Mouse (Mus musculus) spleen, adult 2 months (tissue): ENCODE measurements around the gene Gbx1. TPM values are rescaled to one million over a fixed set of nuclear protein-coding genes. Genes with fewer than 3 reads are reported as not detected.
A peak's percentile ranks its signal among the peaks of the same experiment; 100 is the strongest.

ENCODE experiments used
- DNase-seq, 2 experiments: peaks; one replicate each; pipeline versions ENCODE4 v3.0.0 to v3.0.0-alpha.2; 2012 to 2021; ENCODE audit warnings: low spot score in 2 of 2, low read depth in 1 of 2
- H3K27ac ChIP-seq: fragments of 200-500 bp; 2 replicates; pipeline ENCODE4 v1.5.1; 2012; ENCODE audit warnings: low read length, inconsistent platforms; ENCODE audit not compliant: insufficient read depth
- H3K27me3 ChIP-seq: fragments of 200-500 bp; 2 replicates; pipeline ENCODE4 v1.6.1; 2012; ENCODE audit warnings: mild to moderate bottlenecking, moderate library complexity, low read length, inconsistent platforms; ENCODE audit not compliant: control insufficient read depth, insufficient read depth
- H3K36me3 ChIP-seq: fragments of 200-500 bp; 2 replicates; pipeline ENCODE4 v1.6.1; 2012; ENCODE audit warnings: mild to moderate bottlenecking, low read length, inconsistent platforms; ENCODE audit not compliant: control insufficient read depth, insufficient read depth
- H3K4me1 ChIP-seq: fragments of 200-500 bp; 2 replicates; pipeline ENCODE4 v1.6.1; 2011; ENCODE audit warnings: inconsistent platforms; ENCODE audit not compliant: control insufficient read depth, insufficient read depth, insufficient read length
- H3K4me3 ChIP-seq: fragments of 200-500 bp; 2 replicates; pipeline ENCODE4 v1.5.1; 2011; ENCODE audit warnings: mild to moderate bottlenecking, inconsistent platforms; ENCODE audit not compliant: insufficient read depth, insufficient read length; ENCODE audit errors: extremely low read depth
- CTCF ChIP-seq: fragments of 200-500 bp; IDR thresholded peaks from 2 replicates; pipeline ENCODE4 v1.5.1; 2011; ENCODE audit warnings: mild to moderate bottlenecking, inconsistent platforms; ENCODE audit not compliant: insufficient read depth, insufficient read length, insufficient replicate concordance; ENCODE audit errors: extremely low read depth
- POLR2A ChIP-seq: fragments of 200-500 bp; IDR thresholded peaks from 2 replicates; pipeline ENCODE4 v1.6.1; 2011; ENCODE audit warnings: low read depth, low read length, inconsistent platforms
- WGBS: fragments of 180-500 bp; shearing (Covaris S2); methylation state at CpG from one replicate; pipeline ENCODE4 v1.1.7; 2018; 5-methylcytosine and 5-hydroxymethylcytosine counted together
- polyA plus RNA-seq: library from polyadenylated mRNA; depleted of rRNA; stranded (reverse); fragments of >200 nt; gene quantifications from 2 replicates; pipeline ENCODE4 v1.2.3, GENCODE M21; 2012; rRNA removed

Gene Gbx1
- polyA plus RNA-seq, 1 experiment, result not detected

DNA sequence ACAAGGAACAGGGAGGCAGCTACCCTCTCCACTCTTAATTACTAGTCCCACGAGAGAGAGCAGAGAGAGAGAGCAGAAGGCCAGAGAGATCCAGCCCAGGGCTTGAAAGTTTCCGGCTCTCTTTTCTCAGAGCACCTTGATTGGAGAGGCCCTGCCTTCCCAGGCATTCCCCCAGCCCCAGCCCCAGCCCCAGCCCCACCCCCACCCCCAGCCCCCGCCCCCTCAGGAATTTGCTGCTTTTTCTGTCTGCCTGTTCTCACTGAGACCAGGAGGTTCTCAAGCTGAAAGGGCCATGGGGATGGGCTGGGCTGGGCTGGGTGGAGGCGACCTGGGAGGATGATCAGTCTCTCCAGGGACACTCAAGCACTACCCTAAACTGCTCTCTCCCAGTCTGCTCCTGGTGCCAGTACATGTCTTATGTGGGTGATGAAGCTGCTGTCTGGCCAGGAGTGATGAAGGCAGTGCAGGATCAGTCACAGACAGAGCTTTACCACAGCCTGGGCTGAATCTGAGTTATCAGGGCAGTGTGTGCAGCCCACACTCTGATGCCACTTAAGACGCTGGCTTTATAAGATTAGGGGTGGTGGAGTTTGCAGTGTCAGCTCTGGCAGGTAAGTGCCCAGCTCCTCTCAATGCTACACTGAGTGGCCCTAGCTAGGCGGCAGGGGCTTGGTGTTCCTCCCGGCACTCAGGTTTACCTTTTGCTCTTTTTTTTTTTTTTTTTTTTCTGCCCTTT is 54.0 kb downstream of the Gbx1 start:
- Histone ChIP-seq H3K27me3 (peaks cover 11% of the 10 kb centered on the region), H3K27ac (no peak overlapping the region), H3K4me1 (peaks cover 10% of the 10 kb centered on the region), H3K36me3 (peaks cover 7% of the 10 kb centered on the region), H3K4me3 (no peak overlapping the region)
- 84% methylated on average over 7 of the region's 7 CpGs for WGBS
- DNase-seq, result no peak
- TF ChIP-seq CTCF, result no peak
- no peak for TF ChIP-seq POLR2A

DNA sequence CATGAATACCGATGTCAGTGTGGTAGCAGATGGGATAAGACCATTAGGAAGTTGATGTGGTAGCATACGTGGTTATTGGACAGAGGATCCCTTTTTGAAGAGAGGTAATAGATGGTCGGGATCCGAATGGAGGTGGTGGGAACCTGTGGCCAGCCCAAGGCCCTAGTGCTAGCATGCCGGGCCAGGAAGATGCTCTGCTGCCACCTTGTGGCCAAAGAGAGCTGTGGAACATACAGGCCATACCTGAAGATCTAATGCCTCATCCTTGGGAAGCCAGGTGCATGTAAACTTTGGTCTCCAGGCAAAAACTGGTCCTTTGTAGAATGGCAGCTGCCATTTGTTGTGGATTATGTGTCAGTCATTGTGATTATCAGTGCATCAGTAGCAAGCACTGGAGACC is 56.4 kb downstream of the Gbx1 start:
- no peak overlapping the region for H3K27ac ChIP-seq
- no peak for TF ChIP-seq POLR2A
- peak; percentile 96 for TF ChIP-seq CTCF
- H3K4me1 ChIP-seq, result peaks cover 10% of the 10 kb centered on the region
- H3K36me3 ChIP-seq, result no peaks in the 10 kb centered on the region
- DNase-seq, result peak; percentile 44 to 78
- H3K27me3 ChIP-seq, result peaks cover 11% of the 10 kb centered on the region
- 26% methylated on average over 5 of the region's 5 CpGs for WGBS
- H3K4me3 ChIP-seq, result no peak overlapping the region

DNA sequence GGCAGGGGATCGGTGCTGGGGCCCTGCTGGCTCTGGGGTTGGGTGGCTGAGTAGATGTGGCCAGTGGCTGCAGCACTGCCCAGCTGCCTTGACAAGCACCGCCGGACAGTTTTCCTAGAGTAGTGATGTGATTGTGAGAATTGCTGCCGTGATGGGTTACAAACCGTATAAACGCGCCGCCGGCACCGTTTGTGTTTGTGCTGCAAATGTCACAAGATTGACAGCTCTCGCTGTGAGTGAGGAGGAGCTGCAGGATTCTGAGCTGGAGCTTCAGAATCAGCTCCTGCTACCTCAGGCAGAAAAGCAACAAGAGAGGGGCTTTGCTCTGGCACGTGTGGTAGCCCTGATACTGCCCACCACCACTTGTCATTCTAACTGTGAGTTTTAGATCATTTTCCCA is 60.2 kb downstream of the Gbx1 start:
- Histone ChIP-seq H3K36me3 (no peaks in the 10 kb centered on the region), H3K4me1 (no peaks in the 10 kb centered on the region), H3K27ac (no peak overlapping the region), H3K27me3 (no peaks in the 10 kb centered on the region), H3K4me3 (no peak overlapping the region)
- TF ChIP-seq POLR2A, result no peak
- no peak for TF ChIP-seq CTCF
- 92% methylated on average over 12 of the region's 12 CpGs for WGBS
- no peak for DNase-seq

DNA sequence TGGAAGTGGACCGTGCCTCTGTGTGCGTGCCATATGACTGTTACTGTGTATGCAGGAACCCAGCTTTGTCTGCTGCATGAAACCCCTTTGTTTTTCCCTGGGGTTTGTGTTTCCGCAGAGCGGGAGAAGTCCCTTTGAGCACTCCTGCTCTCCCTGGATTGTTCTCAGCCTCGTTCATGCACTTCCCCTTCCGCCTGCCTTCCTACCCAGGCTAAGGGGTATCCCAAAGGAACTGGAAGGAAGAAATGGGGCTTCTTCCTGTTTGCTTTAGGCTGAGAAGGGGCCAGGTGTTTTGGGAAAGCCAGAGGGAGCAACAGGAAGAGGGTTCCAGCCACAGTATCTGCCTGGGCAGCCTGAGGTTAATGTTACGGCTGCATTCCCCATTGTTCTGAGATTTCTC is 71.4 kb downstream of the Gbx1 start:
- no peak for TF ChIP-seq POLR2A
- TF ChIP-seq CTCF, result no peak
- Histone ChIP-seq H3K4me1 (peaks cover 8% of the 10 kb centered on the region), H3K36me3 (no peaks in the 10 kb centered on the region), H3K4me3 (no peak overlapping the region), H3K27me3 (no peaks in the 10 kb centered on the region), H3K27ac (no peak overlapping the region)
- 86% methylated on average over 7 of the region's 7 CpGs for WGBS
- no peak for DNase-seq

DNA sequence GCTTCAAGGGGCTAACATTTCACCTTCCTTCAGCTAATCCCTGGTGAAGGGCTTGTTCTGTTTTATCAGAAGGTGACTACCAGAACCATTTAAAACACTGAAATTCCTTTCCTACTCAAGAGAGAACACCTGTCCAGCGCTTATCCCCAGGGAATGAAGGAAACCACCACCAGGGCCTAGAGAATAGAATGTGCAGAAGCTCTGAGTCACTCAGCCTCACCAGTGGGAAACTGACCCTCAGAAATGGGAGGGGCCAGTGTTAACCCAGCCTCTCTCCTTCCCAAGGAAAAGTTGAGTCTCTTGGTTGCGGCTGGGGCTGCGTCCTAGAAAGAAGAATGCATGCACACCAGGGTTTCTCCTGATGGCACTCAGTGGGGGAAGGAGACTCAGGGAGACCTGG is 71.9 kb downstream of the Gbx1 start:
- Histone ChIP-seq H3K4me3 (no peak overlapping the region), H3K27ac (no peak overlapping the region), H3K36me3 (no peaks in the 10 kb centered on the region), H3K4me1 (peaks cover 8% of the 10 kb centered on the region), H3K27me3 (no peaks in the 10 kb centered on the region)
- TF ChIP-seq POLR2A (no peak), CTCF (no peak)
- WGBS, result 92% methylated on average over 3 of the region's 3 CpGs
- DNase-seq, result no peak

DNA sequence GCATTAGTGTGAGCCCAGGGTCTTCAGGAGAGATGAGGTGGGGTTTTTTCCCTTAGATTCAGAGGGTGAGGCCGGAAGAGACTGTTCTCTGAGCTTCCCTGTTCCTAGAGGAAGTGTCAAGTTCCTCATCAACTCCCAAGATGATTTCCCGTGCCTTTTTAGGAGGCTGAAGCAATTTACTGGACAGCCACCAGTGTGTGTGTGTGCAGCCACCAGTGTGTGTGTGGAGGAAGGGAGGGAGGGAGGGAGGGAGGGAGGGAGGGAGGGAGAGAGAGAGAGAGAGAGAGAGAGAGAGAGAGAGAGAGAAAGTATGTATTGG is 73.1 kb downstream of the Gbx1 start:
- H3K27ac ChIP-seq, result no peak overlapping the region
- WGBS, result 51% methylated on average over 2 of the region's 2 CpGs

DNA sequence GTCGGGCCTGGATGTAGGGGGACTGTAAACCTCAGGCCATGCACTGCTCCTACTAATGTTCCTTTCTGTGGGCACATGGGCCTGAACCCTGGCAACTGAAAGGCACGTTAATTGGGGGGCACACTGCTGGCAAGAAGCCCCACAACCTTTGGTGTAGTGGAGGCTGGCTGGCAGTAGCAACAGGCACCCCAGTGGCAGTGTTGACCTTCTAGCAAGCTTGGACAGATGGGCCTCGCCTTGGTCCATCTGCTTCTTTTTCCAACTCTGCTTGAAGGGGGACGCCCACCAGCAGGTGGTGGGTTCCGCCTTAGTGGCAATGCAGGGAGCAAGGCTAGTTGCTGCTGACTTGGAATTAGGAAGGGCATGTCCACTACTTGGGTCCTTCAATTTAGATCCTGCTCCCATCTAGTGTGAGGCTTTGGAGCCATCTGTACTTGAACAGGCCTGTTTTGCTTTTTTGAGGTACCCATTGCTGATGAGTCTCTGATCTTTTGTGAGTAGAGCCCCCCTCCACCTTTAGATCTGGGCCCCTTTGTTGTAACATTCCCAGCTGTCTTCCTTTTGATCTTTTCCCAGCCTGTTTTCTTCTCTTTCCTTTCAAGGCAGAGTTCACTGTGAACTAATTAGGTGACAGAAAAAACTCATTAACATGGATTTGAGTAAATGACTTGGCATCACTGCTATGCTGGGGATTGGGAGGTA is 73.6 kb downstream of the Gbx1 start:
- Histone ChIP-seq H3K27ac (no peak overlapping the region), H3K27me3 (no peaks in the 10 kb centered on the region), H3K36me3 (no peaks in the 10 kb centered on the region), H3K4me1 (peaks cover 8% of the 10 kb centered on the region), H3K4me3 (peak overlapping the region; percentile 75; the same call in 1 of the 2 replicates)
- DNase-seq, result no peak
- no peak for TF ChIP-seq POLR2A
- no peak for TF ChIP-seq CTCF
- 61% methylated on average over 5 of the region's 5 CpGs for WGBS

More for the DNA sequence above, 73.1 kb downstream of the Gbx1 start:
- H3K27me3 ChIP-seq, result no peaks in the 10 kb centered on the region
- peaks cover 8% of the 10 kb centered on the region for H3K4me1 ChIP-seq
- TF ChIP-seq CTCF (no peak), POLR2A (no peak)
- no peaks in the 10 kb centered on the region for H3K36me3 ChIP-seq
- no peak overlapping the region for H3K4me3 ChIP-seq
- DNase-seq, result no peak

Other genes starting within 250 kb of the Gbx1 start
- 5.5 and 8.4 TPM in 2 replicates for gene Kcnh2, start 175.6 kb downstream of the Gbx1 start, polyA plus RNA-seq
- gene Nos3, start 162.4 kb downstream of the Gbx1 start, polyA plus RNA-seq, result 8.4 and 8.5 TPM in 2 replicates
- gene Atg9b, start 135.1 kb downstream of the Gbx1 start, polyA plus RNA-seq, result 0.71 and 1.2 TPM in 2 replicates
- gene Abcb8, start 133.5 kb downstream of the Gbx1 start, polyA plus RNA-seq, result 31.3 and 35.7 TPM in 2 replicates
- gene Asic3, start 113.8 kb downstream of the Gbx1 start, polyA plus RNA-seq, result 0.14 and 0.26 TPM in 2 replicates
- gene Cdk5, start 103.7 kb downstream of the Gbx1 start, polyA plus RNA-seq, result 33.7 and 43.1 TPM in 2 replicates
- gene Slc4a2, start 103.4 kb downstream of the Gbx1 start, polyA plus RNA-seq, result 47.5 and 50.5 TPM in 2 replicates
- 170 and 212 TPM in 2 replicates for gene Fastk, start 81.9 kb downstream of the Gbx1 start, polyA plus RNA-seq
- 61.2 and 77.4 TPM in 2 replicates for gene Tmub1, start 79.3 kb downstream of the Gbx1 start, polyA plus RNA-seq
- 44.7 and 50.0 TPM in 2 replicates for gene Agap3, start 75.0 kb downstream of the Gbx1 start, polyA plus RNA-seq
- gene Asb10, start 13.8 kb upstream of the Gbx1 start, polyA plus RNA-seq, result 0.07 and 0.08 TPM in 2 replicates
- not detected in 2 replicates for gene 4931409K22Rik, start 29.6 kb upstream of the Gbx1 start, polyA plus RNA-seq
- 30.6 and 43.3 TPM in 2 replicates for gene Abcf2, start 50.3 kb upstream of the Gbx1 start, polyA plus RNA-seq
- gene Chpf2, start 59.5 kb upstream of the Gbx1 start, polyA plus RNA-seq, result 30.0 and 38.9 TPM in 2 replicates
- gene Smarcd3, start 97.2 kb upstream of the Gbx1 start, polyA plus RNA-seq, result 2.5 and 3.4 TPM in 2 replicates
- gene Nub1, start 158.3 kb upstream of the Gbx1 start, polyA plus RNA-seq, result 33.8 and 48.8 TPM in 2 replicates
- gene Wdr86, start 203.5 kb upstream of the Gbx1 start, polyA plus RNA-seq, result 6.2 and 6.5 TPM in 2 replicates
- 0.25 and 0.33 TPM in 2 replicates for gene Crygn, start 230.8 kb upstream of the Gbx1 start, polyA plus RNA-seq